Mouse (Mus musculus) intestine, embryonic 15.5 days (tissue): ENCODE data around the gene Gpr146. TPM values are rescaled to one million over a fixed set of nuclear protein-coding genes. Genes with fewer than 3 reads are reported as not detected.

Experiments
- ATAC-seq: fragments of 200-750 bp; cut with Nextera tagmentation; 2 replicates; pipeline ENCODE4 v1.8.0; 2017; ENCODE audit warnings: moderate TSS enrichment, moderate library complexity
- H3K27ac ChIP-seq: fragments of 300-500 bp; sonication (generic); 2 replicates; pipeline ENCODE4 v1.5.1; 2015; ENCODE audit warnings: mild to moderate bottlenecking, inconsistent platforms
- H3K27me3 ChIP-seq: fragments of 300-500 bp; sonication (generic); replicated peaks from 2 replicates; pipeline ENCODE4 v1.6.1; 2015; ENCODE audit warnings: inconsistent platforms
- H3K36me3 ChIP-seq: fragments of 300-500 bp; sonication (generic); 2 replicates; pipeline ENCODE4 v1.6.1; 2015; ENCODE audit warnings: inconsistent platforms
- H3K4me1 ChIP-seq: fragments of 300-500 bp; sonication (generic); replicated peaks from 2 replicates; pipeline ENCODE4 v1.6.1; 2015; ENCODE audit warnings: inconsistent platforms
- H3K4me2 ChIP-seq: fragments of 300-500 bp; sonication (generic); replicated peaks from 2 replicates; pipeline ENCODE4 v1.6.1; 2015; ENCODE audit warnings: mild to moderate bottlenecking, inconsistent platforms
- H3K4me3 ChIP-seq: fragments of 300-500 bp; sonication (generic); replicated peaks from 2 replicates; pipeline ENCODE4 v1.5.1; 2015; ENCODE audit warnings: inconsistent platforms
- H3K9ac ChIP-seq: fragments of 300-500 bp; sonication (generic); 2 replicates; pipeline ENCODE4 v1.6.1; 2015; ENCODE audit warnings: inconsistent platforms
- H3K9me3 ChIP-seq: fragments of 300-500 bp; sonication (generic); 2 replicates; pipeline ENCODE4 v1.6.1; 2016; ENCODE audit warnings: inconsistent platforms
- WGBS: fragments of 180-500 bp; shearing (Covaris S2); methylation state at CpG from one replicate; pipeline ENCODE4 v1.1.7; 2015; 5-methylcytosine and 5-hydroxymethylcytosine counted together
- polyA plus RNA-seq: library from polyadenylated mRNA; unstranded; fragments of >200 nt; fragmentation: Nextera tagmentation; extraction: Ambion mirVana; gene quantifications from 2 replicates; pipeline ENCODE4 v1.2.1, GENCODE M21; 2015

The Gpr146 gene
- polyA plus RNA-seq, 1 experiment from 2014 or later: 2.2 TPM

- Histone ChIP-seq H3K4me1 (peaks cover 12% of the 10 kb centered on the region), H3K9ac (no peak overlapping the region), H3K9me3 (no peaks in the 10 kb centered on the region), H3K4me3 (no peak overlapping the region), H3K36me3 (no peaks in the 10 kb centered on the region), H3K27me3 (no peaks in the 10 kb centered on the region), H3K27ac (0 out of 2 replicates have a peak overlapping the region, but pooled peaks have one; percentile 32), H3K4me2 (no peak overlapping the region)
- peak; percentile 51 for ATAC-seq
- 52% methylated on average over 12 of the region's 12 CpGs for whole genome bisulfite sequencing
These were observed 31.9 kb downstream of the Gpr146 start for GRCm38 (mm10) chr5:139409412-139409811.

- peaks cover 12% of the 10 kb centered on the region for H3K4me1 ChIP-seq
- no peaks in the 10 kb centered on the region for H3K9me3 ChIP-seq
- no peak overlapping the region for H3K9ac ChIP-seq
- H3K27ac ChIP-seq: no peak overlapping the region
- no peaks in the 10 kb centered on the region for H3K27me3 ChIP-seq
- 82% methylated on average over 4 of the region's 4 CpGs for WGBS
- no peak overlapping the region for H3K4me3 ChIP-seq
- no peak overlapping the region for H3K4me2 ChIP-seq
- no peak for ATAC-seq
- no peaks in the 10 kb centered on the region for H3K36me3 ChIP-seq
These were observed 32.6 kb downstream of the Gpr146 start for GRCm38 (mm10) chr5:139410056-139410455.

- no peaks in the 10 kb centered on the region for H3K9me3 ChIP-seq
- ATAC-seq: no peak
- no peaks in the 10 kb centered on the region for H3K36me3 ChIP-seq
- peaks cover 12% of the 10 kb centered on the region for H3K4me1 ChIP-seq
- no peak overlapping the region for H3K4me3 ChIP-seq
- H3K9ac ChIP-seq: no peak overlapping the region
- no peak overlapping the region for H3K27ac ChIP-seq
- WGBS: 93% methylated on average over 6 of the region's 6 CpGs
- H3K27me3 ChIP-seq: no peaks in the 10 kb centered on the region
- no peak overlapping the region for H3K4me2 ChIP-seq
These were observed 33.6 kb downstream of the Gpr146 start for GRCm38 (mm10) chr5:139411117-139411516.

GRCm38 (mm10) chr5:139411665-139412314 lies 34.3 kb downstream of the Gpr146 start:
- H3K4me1 ChIP-seq: peaks cover 12% of the 10 kb centered on the region
- 60% methylated on average over 15 of the region's 15 CpGs for WGBS
- no peak for ATAC-seq

GRCm38 (mm10) chr5:139413545-139413944 lies 36.0 kb downstream of the Gpr146 start:
- H3K27ac ChIP-seq: peak overlapping the region; percentile 52
- peak; percentile 54; the same call in 1 of the 2 replicates for ATAC-seq
- H3K4me2 ChIP-seq: no peak overlapping the region
- no peaks in the 10 kb centered on the region for H3K9me3 ChIP-seq
- H3K4me1 ChIP-seq: peaks cover 14% of the 10 kb centered on the region
- no peak overlapping the region for H3K4me3 ChIP-seq
- 52% methylated on average over 4 of the region's 4 CpGs for WGBS
- no peaks in the 10 kb centered on the region for H3K27me3 ChIP-seq
- no peak overlapping the region for H3K9ac ChIP-seq
- no peaks in the 10 kb centered on the region for H3K36me3 ChIP-seq

More at GRCm38 (mm10) chr5:139411665-139412314, 34.3 kb downstream of the Gpr146 start:
- Histone ChIP-seq H3K36me3 (no peaks in the 10 kb centered on the region), H3K27me3 (no peaks in the 10 kb centered on the region), H3K9ac (no peak overlapping the region), H3K9me3 (no peaks in the 10 kb centered on the region), H3K4me3 (no peak overlapping the region), H3K27ac (no peak overlapping the region), H3K4me2 (no peak overlapping the region)

GRCm38 (mm10) chr5:139415001-139415400 lies 37.5 kb downstream of the Gpr146 start:
- Histone ChIP-seq H3K36me3 (no peaks in the 10 kb centered on the region), H3K4me2 (no peak overlapping the region), H3K9me3 (no peaks in the 10 kb centered on the region), H3K4me3 (no peak overlapping the region), H3K4me1 (peaks cover 23% of the 10 kb centered on the region), H3K27ac (no peak overlapping the region), H3K9ac (no peak overlapping the region), H3K27me3 (no peaks in the 10 kb centered on the region)
- no peak for ATAC-seq
- WGBS: 83% methylated on average over 5 of the region's 5 CpGs

GRCm38 (mm10) chr5:139416942-139417341 lies 39.4 kb downstream of the Gpr146 start:
- no peak for ATAC-seq

GRCm38 (mm10) chr5:139417480-139417879 lies 40.0 kb downstream of the Gpr146 start:
- H3K4me3 ChIP-seq: no peak overlapping the region
- WGBS: 84% methylated on average over 3 of the region's 3 CpGs
- no peaks in the 10 kb centered on the region for H3K27me3 ChIP-seq
- peaks cover 30% of the 10 kb centered on the region for H3K4me1 ChIP-seq
- H3K27ac ChIP-seq: no peak overlapping the region
- H3K4me2 ChIP-seq: no peak overlapping the region
- no peak overlapping the region for H3K9ac ChIP-seq
- H3K9me3 ChIP-seq: no peaks in the 10 kb centered on the region
- no peaks in the 10 kb centered on the region for H3K36me3 ChIP-seq
- no peak for ATAC-seq

More at GRCm38 (mm10) chr5:139416942-139417341, 39.4 kb downstream of the Gpr146 start:
- 86% methylated on average over 4 of the region's 4 CpGs for WGBS
- Histone ChIP-seq H3K9ac (no peak overlapping the region), H3K27ac (no peak overlapping the region), H3K4me2 (no peak overlapping the region), H3K27me3 (no peaks in the 10 kb centered on the region), H3K4me3 (no peak overlapping the region), H3K4me1 (peaks cover 28% of the 10 kb centered on the region), H3K9me3 (no peaks in the 10 kb centered on the region), H3K36me3 (no peaks in the 10 kb centered on the region)

GRCm38 (mm10) chr5:139418110-139418509 lies 40.6 kb downstream of the Gpr146 start:
- H3K27me3 ChIP-seq: no peaks in the 10 kb centered on the region
- no peak overlapping the region for H3K4me3 ChIP-seq
- H3K27ac ChIP-seq: no peak overlapping the region
- ATAC-seq: no peak
- no peak overlapping the region for H3K9ac ChIP-seq
- H3K4me2 ChIP-seq: no peak overlapping the region
- no peaks in the 10 kb centered on the region for H3K36me3 ChIP-seq
- no peaks in the 10 kb centered on the region for H3K9me3 ChIP-seq
- peaks cover 31% of the 10 kb centered on the region for H3K4me1 ChIP-seq
- 60% methylated on average over 2 of the region's 2 CpGs for WGBS

GRCm38 (mm10) chr5:139418633-139419032 lies 41.1 kb downstream of the Gpr146 start:
- Histone ChIP-seq H3K36me3 (no peaks in the 10 kb centered on the region), H3K27ac (no peak overlapping the region), H3K9me3 (no peaks in the 10 kb centered on the region), H3K4me1 (peaks cover 35% of the 10 kb centered on the region), H3K9ac (no peak overlapping the region), H3K4me3 (no peak overlapping the region), H3K4me2 (no peak overlapping the region), H3K27me3 (no peaks in the 10 kb centered on the region)
- ATAC-seq: no peak
- 16% methylated on average over 3 of the region's 3 CpGs for WGBS

- peak; percentile 39; the same call in 1 of the 2 replicates for ATAC-seq
- no peaks in the 10 kb centered on the region for H3K27me3 ChIP-seq
These were observed 45.7 kb downstream of the Gpr146 start, which contains the start of gene Gper1 for GRCm38 (mm10) chr5:139423026-139423865. TSS of gene Gper1 (plus strand) at chr5:139423151.

GRCm38 (mm10) chr5:139425198-139425597 lies 47.7 kb downstream of the Gpr146 start:
- Histone ChIP-seq H3K4me2 (no peak overlapping the region), H3K4me1 (peaks cover 37% of the 10 kb centered on the region), H3K36me3 (no peaks in the 10 kb centered on the region), H3K4me3 (no peak overlapping the region), H3K9me3 (no peaks in the 10 kb centered on the region), H3K27me3 (no peaks in the 10 kb centered on the region), H3K9ac (no peak overlapping the region), H3K27ac (no peak overlapping the region)
- WGBS: 66% methylated on average over 9 of the region's 9 CpGs
- no peak for ATAC-seq

More at GRCm38 (mm10) chr5:139423026-139423865, 45.7 kb downstream of the Gpr146 start, which contains the start of gene Gper1:
- no peak within 1 kb of the TSS for H3K27ac ChIP-seq
- WGBS: 46% methylated on average over 21 of the region's 21 CpGs
- peak within 1 kb of the TSS; percentile 53 for H3K4me2 ChIP-seq
- peaks cover 41% of the 10 kb centered on the region for H3K4me1 ChIP-seq
- H3K9me3 ChIP-seq: no peaks in the 10 kb centered on the region
- no peaks in the 10 kb centered on the region for H3K36me3 ChIP-seq
- peak within 1 kb of the TSS; percentile 19 for H3K4me3 ChIP-seq
- H3K9ac ChIP-seq: peak within 1 kb of the TSS; percentile 40; the same call in 1 of the 2 replicates
